Mouse (Mus musculus) 3134 (cell line): Measurements from ENCODE around the gene Rbm4.

Experiments
- DNase-seq: peaks from one replicate; pipeline ENCODE4 v3.0.0-alpha.2; 2011; ENCODE audit warnings: low spot score; ENCODE audit not compliant: insufficient read length; ENCODE audit errors: extremely low read depth

Gene Rbm4

DNA sequence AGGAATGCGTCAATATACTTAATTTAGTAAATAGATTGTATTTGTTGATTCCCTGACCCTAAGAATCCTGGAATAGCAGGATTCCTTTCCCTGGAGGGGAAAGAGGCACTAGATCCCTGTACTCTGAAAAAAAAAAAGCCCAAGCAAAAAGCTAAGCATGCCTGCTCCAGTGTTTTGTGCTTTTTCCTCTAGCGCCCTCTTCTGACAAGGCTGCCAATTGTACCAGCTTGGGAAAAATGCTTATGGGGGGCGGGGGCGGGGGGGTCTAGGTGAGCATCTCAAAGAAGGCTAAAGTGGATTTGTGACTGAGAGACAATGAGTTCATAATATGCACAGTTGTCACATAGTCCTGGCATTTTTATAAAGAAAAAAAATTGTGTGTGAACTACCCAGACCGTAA, 50.2 kb downstream of the Rbm4 start:
- DNase-seq: no peak

- DNase-seq: no peak
Measured at GRCm38 (mm10) chr19:4742229-4742628, 51.5 kb downstream of the Rbm4 start.

DNA sequence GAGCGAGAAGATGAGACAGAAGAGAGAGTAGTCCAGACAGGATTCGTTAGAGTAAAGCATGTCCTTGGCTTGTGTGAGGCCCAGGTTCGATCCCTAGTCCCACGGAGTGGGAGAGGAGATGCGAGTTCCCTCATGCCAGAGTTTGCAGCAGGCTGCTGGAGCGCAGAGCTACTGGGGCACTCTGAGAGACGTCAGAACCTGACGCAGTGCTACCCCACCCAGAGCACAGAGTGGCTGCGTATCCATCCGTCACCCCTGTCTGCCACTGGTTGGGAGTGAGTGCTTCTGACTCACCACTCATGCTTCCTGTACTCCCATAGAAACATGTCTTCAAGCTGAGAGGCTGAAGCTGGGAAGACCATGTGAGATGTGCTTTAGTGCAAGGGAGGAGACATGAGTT, 52.2 kb downstream of the Rbm4 start:
- DNase-seq: no peak

DNA sequence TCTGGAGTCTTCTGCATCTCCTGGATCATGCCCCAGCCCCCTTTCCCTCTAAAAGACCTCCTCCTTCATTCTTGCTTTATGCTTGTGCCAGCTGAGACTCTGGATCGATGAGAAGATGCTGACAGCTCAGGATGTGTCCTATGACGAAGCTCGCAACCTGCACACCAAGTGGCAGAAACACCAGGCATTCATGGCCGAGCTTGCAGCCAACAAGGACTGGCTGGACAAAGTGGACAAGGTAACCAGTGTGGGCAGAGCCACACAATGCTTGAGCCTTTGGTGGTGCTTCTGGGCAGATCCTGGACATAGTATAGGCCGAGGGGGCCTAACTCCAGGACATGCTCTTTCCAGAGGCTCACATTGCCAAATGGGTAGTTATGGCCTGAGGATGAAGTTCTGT, 53.9 kb downstream of the Rbm4 start:
- DNase-seq: no peak

GRCm38 (mm10) chr19:4739053-4739452, 54.6 kb downstream of the Rbm4 start:
- DNase-seq: no peak

DNA sequence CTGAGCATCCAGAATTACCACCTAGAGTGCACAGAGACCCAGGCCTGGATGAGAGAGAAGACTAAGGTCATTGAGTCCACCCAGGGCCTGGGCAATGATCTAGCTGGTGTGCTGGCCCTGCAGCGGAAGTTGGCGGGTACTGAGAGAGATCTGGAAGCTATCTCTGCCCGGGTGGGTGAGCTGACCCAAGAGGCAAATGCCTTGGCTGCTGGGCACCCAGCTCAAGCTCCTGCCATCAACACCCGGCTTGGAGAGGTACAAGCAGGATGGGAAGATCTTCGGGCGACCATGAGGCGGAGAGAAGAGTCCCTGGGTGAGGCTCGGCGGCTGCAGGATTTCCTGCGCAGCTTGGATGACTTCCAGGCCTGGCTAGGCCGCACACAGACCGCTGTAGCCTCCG, 55.8 kb downstream of the Rbm4 start:
- no peak for DNase-seq
